Mouse (Mus musculus): ENCODE data around the gene Gm26558. TPM values are rescaled to one million over a fixed set of nuclear protein-coding genes. Genes with fewer than 3 reads are reported as not detected.

The Gm26558 gene
- polyA plus RNA-seq (2012; rRNA removed): 1.0 and 1.1 TPM in 2 replicates

DNA sequence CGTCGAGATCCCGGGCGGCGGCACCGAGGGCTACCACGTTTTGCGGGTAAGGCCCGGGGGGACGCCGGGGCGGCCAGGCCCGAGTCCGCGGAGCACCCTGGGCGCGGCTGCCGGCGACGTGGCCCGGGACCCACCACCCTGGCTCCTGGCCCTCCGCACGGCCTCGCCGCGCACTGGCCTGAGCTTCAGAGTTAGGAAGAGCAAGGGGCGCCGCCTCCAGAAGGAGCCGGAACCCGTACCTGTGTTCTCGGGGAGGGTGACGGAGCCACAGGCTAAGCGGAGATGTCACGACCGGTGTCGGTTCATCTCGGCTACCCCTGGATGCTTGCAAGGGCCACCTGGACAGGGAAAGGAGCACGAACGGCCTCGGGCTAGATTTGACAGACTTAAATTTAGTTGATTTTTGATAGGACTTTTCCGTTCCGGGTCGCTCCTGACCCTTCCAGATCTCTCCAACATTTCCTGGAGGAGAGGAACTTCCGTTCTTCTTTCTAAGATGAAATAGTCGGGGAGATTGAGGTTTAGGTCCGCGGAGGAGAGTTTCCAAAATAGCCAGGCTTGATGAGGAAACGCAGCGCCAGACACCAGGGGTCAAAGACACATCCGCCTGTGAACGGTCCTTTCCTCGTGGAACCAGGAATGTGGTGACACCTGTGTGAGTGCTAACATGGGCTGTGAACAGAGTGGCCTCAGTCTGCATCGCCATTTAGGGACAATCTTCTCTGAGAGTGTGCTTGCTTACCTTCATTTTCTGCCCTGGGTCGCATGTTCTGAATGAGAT, at the start of gene Gm26558:
Gm26558 (minus strand) TSS at position 394 of the 781 bp plus-strand sequence.

DNA sequence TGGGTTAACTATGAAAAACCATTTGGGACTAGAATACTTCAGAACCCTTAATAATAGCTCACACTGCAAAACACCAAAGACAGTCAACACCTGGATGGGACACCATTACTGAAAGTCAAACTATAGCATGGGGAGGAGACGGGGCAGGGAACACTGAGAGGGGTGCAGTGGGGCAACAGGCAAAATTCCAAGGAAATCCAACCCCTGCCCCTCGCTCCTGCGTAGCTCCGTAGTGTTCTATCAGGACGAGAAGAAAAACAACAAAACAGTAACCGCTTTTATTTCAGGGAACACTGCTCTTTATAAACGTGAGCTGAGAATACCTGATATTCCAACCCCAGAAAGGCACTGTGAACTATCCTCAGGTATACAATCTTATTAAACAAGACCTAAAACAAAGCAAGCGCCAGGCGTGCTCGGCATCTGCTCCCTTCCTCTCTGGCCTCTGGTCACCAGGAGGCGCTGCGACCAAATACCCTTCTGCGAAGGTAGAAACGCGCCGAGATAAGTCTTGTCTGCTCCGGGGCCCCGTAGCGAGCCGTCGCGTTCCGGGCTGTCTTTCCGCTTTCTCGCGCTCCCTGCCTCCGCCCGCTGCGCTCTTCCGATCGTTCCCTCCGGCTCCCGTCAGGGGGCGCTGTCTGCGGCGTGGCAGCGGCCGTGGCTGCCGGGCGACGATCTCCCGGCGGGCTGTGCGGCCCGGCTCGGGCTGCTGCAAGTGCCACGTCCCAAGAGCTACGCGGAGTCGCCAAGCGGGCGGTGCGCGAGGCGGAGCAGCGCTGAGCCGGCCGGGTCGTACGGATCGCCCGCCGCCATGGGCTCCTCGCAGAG, 807 bp downstream of the Gm26558 start, which contains the start of gene Gorasp2:
Gorasp2 (plus strand) TSS at position 690 of the 828 bp plus-strand sequence.

Other genes with a start within 250 kb of the Gm26558 start
- gene Sp5, start 187.2 kb downstream of the Gm26558 start, polyA plus RNA-seq (2012; rRNA removed): 7.4 and 8.3 TPM in 2 replicates
- gene Erich2, start 153.3 kb downstream of the Gm26558 start, polyA plus RNA-seq (2012; rRNA removed): 2.3 and 2.5 TPM in 2 replicates
- gene Gad1, start 109.0 kb downstream of the Gm26558 start, polyA plus RNA-seq (2012; rRNA removed): 167 and 213 TPM in 2 replicates
- 73.9 and 79.6 TPM in 2 replicates for gene Gorasp2, start 532 bp downstream of the Gm26558 start, polyA plus RNA-seq (2012; rRNA removed)
- 26.3 and 28.5 TPM in 2 replicates for gene Tlk1, start 163.6 kb upstream of the Gm26558 start, polyA plus RNA-seq (2012; rRNA removed)